Mouse (Mus musculus) midbrain, embryonic 12.5 days (tissue): ENCODE data around the gene Ccdc24. TPM values are rescaled to one million over a fixed set of nuclear protein-coding genes. Genes with fewer than 3 reads are reported as not detected.

ENCODE experiments used
- ATAC-seq: fragments of 200-750 bp; cut with Nextera tagmentation; 2 replicates; pipeline ENCODE4 v1.8.0; 2017; ENCODE audit warnings: low read depth, moderate TSS enrichment, moderate library complexity; ENCODE audit not compliant: low FRiP score
- H3K27ac ChIP-seq: fragments of 300-500 bp; sonication (generic); replicated peaks from 2 replicates; pipeline ENCODE4 v1.5.1; 2016; ENCODE audit warnings: mild to moderate bottlenecking
- H3K27me3 ChIP-seq: fragments of 300-500 bp; sonication (generic); 2 replicates; pipeline ENCODE4 v1.6.1; 2016; ENCODE audit warnings: mild to moderate bottlenecking
- H3K36me3 ChIP-seq: fragments of 300-500 bp; sonication (generic); 2 replicates; pipeline ENCODE4 v1.6.1; 2016
- H3K4me1 ChIP-seq: fragments of 300-500 bp; sonication (generic); 2 replicates; pipeline ENCODE4 v1.6.1; 2016
- H3K4me2 ChIP-seq: fragments of 300-500 bp; sonication (generic); replicated peaks from 2 replicates; pipeline ENCODE4 v1.6.1; 2016; ENCODE audit warnings: mild to moderate bottlenecking, moderate library complexity
- H3K4me3 ChIP-seq: fragments of 300-500 bp; sonication (generic); 2 replicates; pipeline ENCODE4 v1.5.1; 2016; ENCODE audit warnings: mild to moderate bottlenecking
- H3K9ac ChIP-seq: fragments of 300-500 bp; sonication (generic); replicated peaks from 2 replicates; pipeline ENCODE4 v1.6.1; 2016; ENCODE audit warnings: mild to moderate bottlenecking, moderate library complexity
- H3K9me3 ChIP-seq: fragments of 300-500 bp; sonication (generic); 2 replicates; pipeline ENCODE4 v1.6.1; 2016; ENCODE audit warnings: mild to moderate bottlenecking
- WGBS: fragments of 180-500 bp; shearing (Covaris S2); methylation state at CpG from one replicate; pipeline ENCODE4 v1.1.7; 2016; 5-methylcytosine and 5-hydroxymethylcytosine counted together
- polyA plus RNA-seq: library from polyadenylated mRNA; unstranded; fragments of >200 nt; fragmentation: Nextera tagmentation; extraction: Ambion mirVana; gene quantifications from 2 replicates; pipeline ENCODE4 v1.2.1, GENCODE M21; 2016

Gene Ccdc24
- polyA plus RNA-seq, 1 experiment from 2014 or later = 2.2 TPM

DNA sequence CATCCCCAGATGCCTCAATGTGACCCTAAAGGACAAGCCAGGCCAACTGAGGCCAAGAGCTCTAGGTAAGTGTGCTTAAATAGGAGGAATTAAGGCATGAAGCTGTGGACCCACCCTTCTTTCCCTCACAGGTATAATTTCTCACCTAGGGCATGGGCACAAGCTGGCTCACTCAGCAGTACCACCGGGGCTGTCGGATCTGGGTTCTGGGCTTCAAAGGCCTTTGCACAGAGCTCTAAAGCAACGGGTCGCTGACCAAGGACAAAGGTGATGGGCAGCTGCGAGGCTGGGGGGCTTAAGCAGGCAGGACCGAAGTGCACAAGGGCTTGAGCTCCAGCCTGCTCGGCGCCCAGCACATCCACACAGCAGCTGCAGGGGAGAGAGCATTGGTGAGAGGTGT, 18.4 kb upstream of the Ccdc24 start:
- Histone ChIP-seq H3K4me1 (peaks cover 23% of the 10 kb centered on the region), H3K9me3 (no peaks in the 10 kb centered on the region), H3K27me3 (no peaks in the 10 kb centered on the region), H3K27ac (no peak overlapping the region), H3K4me3 (peak overlapping the region; percentile 81), H3K9ac (peak overlapping the region; percentile 61; the same call in 1 of the 2 replicates), H3K4me2 (peak overlapping the region; percentile 95), H3K36me3 (peaks cover 31% of the 10 kb centered on the region)
- 52% methylated on average over 8 of the region's 8 CpGs for WGBS
- no peak for ATAC-seq

DNA sequence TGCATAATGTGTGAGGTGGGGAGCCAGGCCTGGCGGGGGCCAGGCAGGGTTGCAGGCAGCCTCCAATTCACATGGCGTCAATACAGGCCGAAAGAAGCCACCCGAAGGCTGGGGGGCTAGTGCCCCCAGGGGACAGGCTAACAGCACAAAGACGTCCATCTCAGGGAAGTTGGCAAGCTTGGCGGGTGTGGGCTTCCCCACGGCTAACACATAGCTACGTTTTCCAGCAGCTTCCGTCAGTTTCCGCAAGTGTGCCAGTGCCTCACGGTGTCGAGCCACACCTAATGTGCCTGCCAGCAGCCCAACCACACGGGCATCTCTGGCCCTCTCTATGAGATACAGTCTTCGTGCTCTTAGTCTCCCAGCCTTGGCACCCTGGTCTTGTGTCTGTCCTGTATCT, 17.7 kb upstream of the Ccdc24 start:
- no peak overlapping the region for H3K9ac ChIP-seq
- WGBS = 92% methylated on average over 14 of the region's 14 CpGs
- H3K27me3 ChIP-seq = no peaks in the 10 kb centered on the region
- peaks cover 31% of the 10 kb centered on the region for H3K36me3 ChIP-seq
- H3K4me3 ChIP-seq = 0 out of 2 replicates have a peak overlapping the region, but pooled peaks have one; percentile 81
- H3K4me2 ChIP-seq = no peak overlapping the region
- no peaks in the 10 kb centered on the region for H3K9me3 ChIP-seq
- no peak overlapping the region for H3K27ac ChIP-seq
- ATAC-seq = no peak
- H3K4me1 ChIP-seq = peaks cover 23% of the 10 kb centered on the region

DNA sequence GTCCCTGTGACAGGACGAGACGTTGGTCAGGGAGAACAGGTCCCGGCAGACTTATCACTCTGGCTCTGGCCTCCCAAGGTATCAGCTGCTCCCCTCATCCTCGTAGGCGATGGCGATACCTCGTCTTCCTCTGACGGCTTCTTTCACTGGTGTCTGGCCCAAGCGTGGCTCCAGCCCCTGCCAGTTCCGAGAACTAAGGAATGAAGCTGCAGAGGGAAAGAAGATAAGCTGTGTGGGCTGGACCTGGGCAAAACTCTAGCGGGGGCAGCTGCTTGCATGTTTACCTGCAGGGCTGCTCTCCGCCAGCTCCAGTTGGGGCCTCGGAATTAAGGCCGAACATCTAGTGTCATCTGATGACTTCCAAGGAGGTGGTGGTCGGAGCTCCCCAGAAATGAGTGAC, 17.1 kb upstream of the Ccdc24 start:
- no peak overlapping the region for H3K9ac ChIP-seq
- H3K36me3 ChIP-seq = peaks cover 31% of the 10 kb centered on the region
- H3K9me3 ChIP-seq = no peaks in the 10 kb centered on the region
- ATAC-seq = no peak
- H3K27ac ChIP-seq = no peak overlapping the region
- no peaks in the 10 kb centered on the region for H3K27me3 ChIP-seq
- H3K4me3 ChIP-seq = no peak overlapping the region
- 94% methylated on average over 15 of the region's 15 CpGs for WGBS
- H3K4me1 ChIP-seq = peaks cover 23% of the 10 kb centered on the region
- no peak overlapping the region for H3K4me2 ChIP-seq

DNA sequence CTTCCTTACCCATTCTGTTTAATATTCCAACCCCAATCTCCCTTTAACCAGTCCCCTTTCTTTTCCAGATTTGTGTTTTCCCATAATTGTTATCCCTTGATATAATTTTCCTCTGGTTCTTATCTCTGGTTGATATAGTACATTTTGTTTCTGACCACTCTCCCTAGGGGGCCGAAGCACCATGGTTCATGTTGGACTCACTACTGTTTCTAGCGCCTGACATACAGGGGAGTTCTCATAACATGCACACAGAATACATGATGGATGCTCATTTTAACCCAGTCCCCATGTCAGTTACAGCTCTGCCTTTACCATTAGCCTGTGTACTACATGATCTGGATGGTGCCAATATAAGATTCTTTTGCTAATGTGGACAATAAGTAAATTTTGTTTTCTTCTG, 15.6 kb upstream of the Ccdc24 start:
- H3K4me3 ChIP-seq = peak overlapping the region; percentile 95; the same call in 1 of the 2 replicates
- peaks cover 30% of the 10 kb centered on the region for H3K36me3 ChIP-seq
- H3K9ac ChIP-seq = 0 out of 2 replicates have a peak overlapping the region, but pooled peaks have one; percentile 88
- H3K9me3 ChIP-seq = no peaks in the 10 kb centered on the region
- ATAC-seq = no peak
- 73% methylated on average over 2 of the region's 2 CpGs for WGBS
- no peak overlapping the region for H3K27ac ChIP-seq
- H3K4me1 ChIP-seq = peaks cover 33% of the 10 kb centered on the region
- peak overlapping the region; percentile 87 for H3K4me2 ChIP-seq
- H3K27me3 ChIP-seq = no peaks in the 10 kb centered on the region

DNA sequence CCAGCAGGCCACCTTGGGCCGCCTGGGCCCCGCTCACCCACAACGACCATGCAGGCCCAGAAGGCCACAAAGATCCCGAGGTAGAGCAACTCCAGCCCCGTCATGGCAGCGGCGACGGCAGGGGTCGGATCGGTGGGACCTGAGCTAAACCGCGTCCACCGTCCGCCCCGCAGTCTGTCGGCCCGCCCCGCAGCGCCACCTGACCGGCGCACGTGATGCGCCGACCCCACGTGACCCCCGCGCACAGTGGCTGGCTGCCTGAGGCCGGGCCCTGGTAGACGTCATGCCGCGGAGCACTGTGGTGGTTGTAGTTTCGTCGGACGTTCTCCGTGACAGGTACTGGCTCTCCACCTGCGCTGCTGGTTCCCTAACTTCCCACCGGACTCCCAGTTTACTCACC, 14.8 kb upstream of the Ccdc24 start, which contains the start of gene Atp6v0b:
Gene Atp6v0b (minus strand): TSS at position 201 of the 400 bp plus-strand sequence.
- H3K27ac ChIP-seq = no peak within 1 kb of the TSS; the same call in 1 of the 2 replicates
- peak; percentile 83 for ATAC-seq
- H3K4me1 ChIP-seq = peaks cover 37% of the 10 kb centered on the region
- no peaks in the 10 kb centered on the region for H3K27me3 ChIP-seq
- H3K36me3 ChIP-seq = peaks cover 30% of the 10 kb centered on the region
- WGBS = under 1% methylated on average over 37 of the region's 37 CpGs
- H3K4me3 ChIP-seq = peak within 1 kb of the TSS; percentile 95
- H3K9ac ChIP-seq = peak within 1 kb of the TSS; percentile 88
- no peaks in the 10 kb centered on the region for H3K9me3 ChIP-seq
- peak within 1 kb of the TSS; percentile 87 for H3K4me2 ChIP-seq

DNA sequence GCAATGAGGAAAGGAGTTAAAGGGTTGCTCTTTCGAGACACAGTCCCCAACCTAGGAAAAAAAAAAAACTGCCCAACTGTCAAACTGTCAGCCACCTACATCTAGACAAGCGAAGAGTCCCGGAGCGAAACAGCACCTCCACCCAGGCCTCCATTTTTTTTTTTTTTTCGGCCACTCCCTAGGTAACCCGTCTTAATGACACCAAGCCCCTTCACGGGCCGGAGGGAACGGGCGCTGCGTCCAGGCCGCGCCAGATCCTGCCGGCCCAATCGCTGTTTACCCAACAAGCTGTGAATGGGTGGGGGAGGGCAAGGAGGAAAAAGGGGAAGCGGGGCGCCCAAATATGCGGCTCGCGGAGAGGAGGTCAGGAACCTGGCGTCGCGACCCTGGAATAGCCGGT, 14.3 kb upstream of the Ccdc24 start:
- peak overlapping the region; percentile 88 for H3K9ac ChIP-seq
- H3K27me3 ChIP-seq = no peaks in the 10 kb centered on the region
- no peaks in the 10 kb centered on the region for H3K9me3 ChIP-seq
- ATAC-seq = no peak
- peaks cover 30% of the 10 kb centered on the region for H3K36me3 ChIP-seq
- H3K4me1 ChIP-seq = peaks cover 38% of the 10 kb centered on the region
- 4% methylated on average over 20 of the region's 24 CpGs for WGBS
- peak overlapping the region; percentile 95 for H3K4me3 ChIP-seq
- H3K4me2 ChIP-seq = peak overlapping the region; percentile 87
- no peak overlapping the region; the same call in 1 of the 2 replicates for H3K27ac ChIP-seq

DNA sequence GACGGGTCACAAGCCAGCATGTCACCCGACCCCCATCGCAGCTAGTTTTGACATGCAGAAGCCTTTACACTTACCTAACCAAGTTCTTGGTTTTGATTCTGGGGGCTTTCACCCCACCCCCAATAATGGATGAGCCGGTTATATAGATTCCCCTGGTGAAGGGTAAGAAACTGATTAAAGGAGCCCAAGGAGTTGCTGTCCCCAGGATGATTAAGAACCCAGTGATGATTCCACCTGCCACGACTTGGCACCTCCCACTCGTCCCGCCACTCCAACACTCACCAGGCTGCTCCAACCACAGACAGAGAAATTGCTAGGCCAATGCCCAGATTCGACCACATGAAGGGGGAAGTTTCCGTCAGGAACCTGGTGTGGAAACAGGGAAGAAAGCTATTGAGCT, 13.6 kb upstream of the Ccdc24 start:
- H3K4me3 ChIP-seq = peak overlapping the region; percentile 95
- WGBS = 89% methylated on average over 9 of the region's 9 CpGs
- peak overlapping the region; percentile 87 for H3K4me2 ChIP-seq
- no peak for ATAC-seq
- peak overlapping the region; percentile 88; the same call in 1 of the 2 replicates for H3K9ac ChIP-seq
- H3K27ac ChIP-seq = no peak overlapping the region
- H3K4me1 ChIP-seq = peaks cover 37% of the 10 kb centered on the region
- peaks cover 35% of the 10 kb centered on the region for H3K36me3 ChIP-seq
- H3K9me3 ChIP-seq = no peaks in the 10 kb centered on the region
- H3K27me3 ChIP-seq = no peaks in the 10 kb centered on the region

DNA sequence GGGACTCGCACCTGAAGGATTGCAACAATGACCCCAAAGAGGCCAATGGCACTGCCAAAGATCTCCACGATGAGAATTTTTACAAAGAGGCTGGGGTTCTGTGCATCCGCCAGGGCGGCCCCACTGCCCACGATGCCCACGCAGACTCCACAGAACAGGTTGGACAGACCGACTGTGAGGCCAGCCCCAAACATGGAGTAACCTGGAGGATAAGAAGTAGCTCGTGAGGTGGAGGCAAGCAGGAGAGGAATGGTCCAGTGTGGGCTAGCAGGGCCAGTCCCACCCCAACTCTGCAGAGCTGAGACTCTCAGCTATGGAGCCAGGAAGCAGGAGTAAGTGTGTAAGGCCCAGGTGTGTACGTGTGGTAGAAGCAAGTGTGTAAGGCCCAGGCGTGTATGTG, 12.7 kb upstream of the Ccdc24 start:
- Histone ChIP-seq H3K9me3 (no peaks in the 10 kb centered on the region), H3K4me3 (no peak overlapping the region), H3K4me1 (peaks cover 40% of the 10 kb centered on the region), H3K27me3 (no peaks in the 10 kb centered on the region), H3K4me2 (no peak overlapping the region), H3K9ac (no peak overlapping the region), H3K36me3 (peaks cover 43% of the 10 kb centered on the region), H3K27ac (no peak overlapping the region)
- WGBS = 91% methylated on average over 10 of the region's 10 CpGs
- ATAC-seq = no peak

DNA sequence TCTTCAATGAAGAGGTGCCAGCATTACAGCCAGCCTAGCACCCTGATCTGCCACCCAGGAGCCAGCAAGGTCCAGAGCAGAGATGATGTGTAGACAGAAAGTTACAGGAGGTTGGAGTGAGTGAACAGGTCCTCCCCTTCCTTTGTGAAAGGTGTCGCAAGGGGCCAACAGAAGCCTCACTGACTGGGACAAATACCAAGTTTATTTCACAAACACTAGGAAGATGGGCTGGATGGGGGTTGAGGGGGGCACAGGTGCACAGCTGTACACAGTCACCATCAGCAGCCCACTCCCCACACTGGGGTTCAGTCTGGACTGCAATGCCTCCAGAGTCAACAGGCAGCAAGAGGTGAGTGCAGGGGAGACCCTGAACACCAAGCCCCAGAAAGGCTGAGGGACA, 11.8 kb upstream of the Ccdc24 start:
- H3K9me3 ChIP-seq = no peaks in the 10 kb centered on the region
- peak overlapping the region; percentile 93; the same call in 1 of the 2 replicates for H3K9ac ChIP-seq
- peak overlapping the region; percentile 89; the same call in 1 of the 2 replicates for H3K4me3 ChIP-seq
- H3K36me3 ChIP-seq = peaks cover 37% of the 10 kb centered on the region
- no peaks in the 10 kb centered on the region for H3K27me3 ChIP-seq
- peak overlapping the region; percentile 82 for H3K4me2 ChIP-seq
- H3K27ac ChIP-seq = no peak overlapping the region
- peaks cover 40% of the 10 kb centered on the region for H3K4me1 ChIP-seq
- 100% methylated on average over 1 of the region's 1 CpGs for WGBS
- no peak for ATAC-seq

DNA sequence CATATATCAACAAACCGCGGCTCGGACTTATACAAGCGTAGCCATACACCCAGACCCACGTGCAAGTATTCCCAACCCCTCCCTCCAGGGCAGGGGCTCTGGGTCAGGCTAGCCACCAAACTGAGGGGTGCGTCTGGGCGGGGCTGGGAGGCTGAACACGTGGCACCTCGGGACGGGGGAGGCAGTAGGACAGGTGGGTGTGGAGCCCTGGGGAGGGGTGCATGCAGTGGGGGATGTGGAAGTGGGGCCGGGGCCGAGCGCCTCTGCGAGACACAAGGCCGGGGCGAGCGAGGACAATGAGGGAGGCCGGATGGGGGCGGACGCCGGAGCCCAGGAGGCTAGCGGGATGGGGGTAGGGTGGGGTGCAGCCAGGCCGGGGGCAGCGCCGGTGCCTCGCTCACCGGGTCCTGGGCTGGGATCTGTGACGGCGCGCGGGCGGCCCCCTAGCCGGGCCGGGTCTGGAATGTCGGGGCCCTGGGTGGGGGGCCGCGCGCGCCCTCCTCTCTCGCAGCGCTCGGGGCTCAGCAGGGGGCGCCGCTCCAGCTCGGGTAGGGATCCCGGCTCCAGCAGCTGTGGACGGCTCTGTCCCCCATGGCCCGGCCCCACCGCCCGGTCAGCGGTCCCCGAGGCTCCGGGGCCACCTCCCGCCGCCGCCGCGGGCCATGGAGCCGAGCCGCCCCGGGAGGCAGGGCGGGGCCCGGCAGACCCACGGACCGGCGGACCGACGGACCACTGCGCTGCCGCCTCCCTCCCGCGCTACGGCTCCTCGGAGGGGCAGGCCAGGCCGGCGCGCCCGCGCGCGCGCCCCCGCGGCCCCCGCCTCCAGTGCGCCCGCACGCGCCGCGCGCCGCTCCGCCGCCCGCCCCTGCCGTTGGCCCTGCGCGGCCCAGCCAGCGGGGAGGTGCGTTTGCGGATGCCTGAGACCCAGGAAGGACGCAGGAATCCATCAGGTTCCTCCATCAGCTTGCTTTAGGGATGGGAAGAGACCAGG, 10.6 kb upstream of the Ccdc24 start, which contains the start of gene B4galt2:
Gene B4galt2 (minus strand): TSS at position 787 of the 991 bp plus-strand sequence.
- Histone ChIP-seq H3K27ac (peak within 1 kb of the TSS; percentile 80), H3K4me3 (peak within 1 kb of the TSS; percentile 89), H3K9me3 (no peaks in the 10 kb centered on the region), H3K4me2 (peak within 1 kb of the TSS; percentile 82), H3K36me3 (peaks cover 46% of the 10 kb centered on the region), H3K9ac (peak within 1 kb of the TSS; percentile 93), H3K27me3 (no peaks in the 10 kb centered on the region), H3K4me1 (peaks cover 40% of the 10 kb centered on the region)
- WGBS = 2% methylated on average over 36 of the region's 103 CpGs
- peak; percentile 45 for ATAC-seq

DNA sequence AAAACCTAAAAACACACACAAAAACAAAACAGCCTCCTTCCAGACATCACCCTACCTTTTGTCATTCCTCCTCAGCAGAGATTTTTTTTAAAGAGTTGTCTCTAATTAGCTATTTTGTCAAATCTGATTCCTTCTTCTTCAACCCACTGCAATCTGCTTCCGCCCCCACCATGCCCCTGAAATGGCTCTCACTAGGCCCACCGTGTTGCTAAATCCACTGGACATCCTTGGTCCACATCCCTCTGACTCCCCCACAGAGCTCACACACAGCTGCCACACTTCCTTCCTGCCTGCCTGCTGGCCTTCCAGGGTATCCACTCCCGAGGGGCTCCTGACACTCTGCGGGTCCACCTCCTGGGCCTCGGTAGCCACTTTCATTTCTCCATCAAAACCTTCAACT, 6.3 kb upstream of the Ccdc24 start:
- Histone ChIP-seq H3K9ac (no peak overlapping the region), H3K36me3 (peaks cover 71% of the 10 kb centered on the region), H3K9me3 (no peaks in the 10 kb centered on the region), H3K27ac (no peak overlapping the region), H3K4me1 (peaks cover 22% of the 10 kb centered on the region), H3K4me3 (no peak overlapping the region), H3K27me3 (no peaks in the 10 kb centered on the region), H3K4me2 (no peak overlapping the region)
- no peak for ATAC-seq
- 87% methylated on average over 5 of the region's 5 CpGs for WGBS

DNA sequence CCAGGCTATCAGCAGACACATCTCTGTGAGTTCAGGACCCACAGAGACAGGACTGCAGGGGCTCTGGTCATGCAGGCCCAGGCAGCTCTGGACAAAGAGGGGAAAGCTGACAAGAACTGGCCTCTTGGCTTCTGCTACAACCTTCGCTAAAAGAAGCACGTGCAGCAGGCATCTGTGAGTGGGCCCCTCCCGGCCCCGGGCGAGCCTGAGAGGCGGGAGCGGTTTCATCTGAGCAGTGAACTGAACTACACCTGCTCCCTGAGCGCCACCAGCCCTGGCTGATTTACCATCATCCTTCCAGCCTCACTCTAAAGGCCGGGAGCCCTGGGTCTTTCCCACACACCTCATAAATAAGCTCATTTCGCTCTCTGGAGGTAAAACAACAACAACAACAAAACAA, 5.9 kb upstream of the Ccdc24 start:
- WGBS = 80% methylated on average over 10 of the region's 10 CpGs
- Histone ChIP-seq H3K9me3 (no peaks in the 10 kb centered on the region), H3K4me3 (no peak overlapping the region), H3K27ac (no peak overlapping the region), H3K4me1 (peaks cover 19% of the 10 kb centered on the region), H3K27me3 (no peaks in the 10 kb centered on the region), H3K36me3 (peaks cover 75% of the 10 kb centered on the region), H3K9ac (no peak overlapping the region), H3K4me2 (no peak overlapping the region)
- ATAC-seq = no peak
